Mouse (Mus musculus): ENCODE data around the gene Chrm2. TPM values are rescaled to one million over a fixed set of nuclear protein-coding genes. Genes with fewer than 3 reads are reported as not detected.

Chrm2 gene
- total and polyA plus RNA-seq, 3 experiments: not detected

GRCm38 (mm10) chr6:36541247-36541646, 153.4 kb downstream of the Chrm2 start:
- no peaks in the 10 kb centered on the region for H3K4me1 ChIP-seq (ENCODE audit: control insufficient read depth in 1 of 2, insufficient read depth in 2 of 2, low read length in 2 of 2)
- H3K9ac ChIP-seq (ENCODE audit: control insufficient read depth, low read depth, low read length, poor library complexity, severe bottlenecking): no peak overlapping the region
- H3K9me3 ChIP-seq (replicated peaks; ENCODE audit: insufficient read depth, low read length): no peaks in the 10 kb centered on the region
- no peak overlapping the region for H3K27ac ChIP-seq (ENCODE audit: control insufficient read depth, low read depth, low read length)
- H3K27me3 ChIP-seq (ENCODE audit: control insufficient read depth in 1 of 2, insufficient read depth in 2 of 2, low read length in 2 of 2): no peaks in the 10 kb centered on the region
- H3K79me2 ChIP-seq (ENCODE audit: control insufficient read depth, insufficient read depth, low read length, poor library complexity): no peaks in the 10 kb centered on the region
- H3K36me3 ChIP-seq (ENCODE audit: control insufficient read depth in 1 of 2, insufficient read depth in 2 of 2, low read length in 2 of 2): no peaks in the 10 kb centered on the region
- no peak for DNase-seq (ENCODE audit: low read depth, low spot score)
- no peak overlapping the region for H3K4me3 ChIP-seq (ENCODE audit: control insufficient read depth in 1 of 2, insufficient read depth in 1 of 2, low read depth in 2 of 2, low read length in 2 of 2)
- no peak for TF ChIP-seq MXI1 (IDR thresholded peaks at IDR 0.05; ENCODE audit: low read depth, low read length)
- TF ChIP-seq ETS1 (IDR thresholded peaks at IDR 0.05; ENCODE audit: low read depth, low read length): no peak

- no peaks in the 10 kb centered on the region for H3K4me1 ChIP-seq (ENCODE audit: control insufficient read depth in 1 of 2, insufficient read depth in 2 of 2, low read length in 2 of 2)
- no peaks in the 10 kb centered on the region for H3K27me3 ChIP-seq (ENCODE audit: control insufficient read depth in 1 of 2, insufficient read depth in 2 of 2, low read length in 2 of 2)
- H3K9me3 ChIP-seq (replicated peaks; ENCODE audit: insufficient read depth, low read length): no peaks in the 10 kb centered on the region
- H3K36me3 ChIP-seq (ENCODE audit: control insufficient read depth in 1 of 2, insufficient read depth in 2 of 2, low read length in 2 of 2): no peaks in the 10 kb centered on the region
- TF ChIP-seq GATA1 (IDR thresholded peaks at IDR 0.05; ENCODE audit: low read depth, low read length): no peak
- no peak for TF ChIP-seq CTCF (IDR thresholded peaks at IDR 0.05 in 2 of 3, conservative IDR thresholded peaks at IDR 0.05 in 1 of 3; ENCODE audit: control insufficient read depth in 1 of 3, insufficient read depth in 1 of 3, low read depth in 2 of 3, low read length in 3 of 3, poor library complexity in 1 of 3, severe bottlenecking in 1 of 3)
- TF ChIP-seq MAFK (IDR thresholded peaks at IDR 0.05; ENCODE audit: borderline replicate concordance, low read depth, low read length): no peak
- no peak for DNase-seq (ENCODE audit: low read depth, low spot score)
- H3K27ac ChIP-seq (ENCODE audit: control insufficient read depth, low read depth, low read length): no peak overlapping the region
- H3K9ac ChIP-seq (ENCODE audit: control insufficient read depth, low read depth, low read length, poor library complexity, severe bottlenecking): no peak overlapping the region
- H3K79me2 ChIP-seq (ENCODE audit: control insufficient read depth, insufficient read depth, low read length, poor library complexity): no peaks in the 10 kb centered on the region
- H3K4me3 ChIP-seq (ENCODE audit: control insufficient read depth in 1 of 2, insufficient read depth in 1 of 2, low read depth in 2 of 2, low read length in 2 of 2): no peak overlapping the region
Observed at GRCm38 (mm10) chr6:36566886-36567285, 179.0 kb downstream of the Chrm2 start.

All from MEL (cell line).